Mouse (Mus musculus) kidney, adult 8-10 months (tissue): ENCODE data around the gene Camta2.

Experiments used
- DNase-seq, 2 experiments: peaks; one replicate each; pipeline ENCODE4 v3.0.0; 2022

Gene Camta2

GRCm38 (mm10) chr11:70689578-70689977, 1.7 kb upstream of the Camta2 start:
- DNase-seq = peak; percentile 64 to 68

GRCm38 (mm10) chr11:70688372-70688771, 467 bp upstream of the Camta2 start:
- no peak for DNase-seq

GRCm38 (mm10) chr11:70686901-70687566, 871 bp downstream of the Camta2 start:
- no peak for DNase-seq

DNA sequence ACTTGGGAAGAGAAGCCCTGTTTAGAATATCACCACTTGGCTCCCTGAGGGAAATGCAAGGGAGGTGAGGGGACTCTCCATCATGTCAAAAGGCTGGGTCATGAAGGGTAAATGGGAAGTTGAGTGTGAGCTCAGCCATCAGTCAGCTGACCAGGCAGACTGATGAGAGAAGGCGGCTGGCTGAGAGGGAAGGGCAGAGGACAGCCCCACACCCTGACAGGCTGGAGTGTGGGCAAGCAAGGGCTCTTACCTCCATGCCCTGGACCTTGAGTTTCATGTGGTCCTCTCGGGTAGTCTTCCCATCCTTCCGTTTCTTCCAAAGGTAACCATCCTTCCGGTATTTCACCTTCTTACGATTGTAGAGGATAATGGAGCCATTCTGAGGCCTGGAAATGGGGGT, 4.3 kb downstream of the Camta2 start:
- no peak for DNase-seq

GRCm38 (mm10) chr11:70681897-70682581, 5.9 kb downstream of the Camta2 start:
- DNase-seq = no peak

DNA sequence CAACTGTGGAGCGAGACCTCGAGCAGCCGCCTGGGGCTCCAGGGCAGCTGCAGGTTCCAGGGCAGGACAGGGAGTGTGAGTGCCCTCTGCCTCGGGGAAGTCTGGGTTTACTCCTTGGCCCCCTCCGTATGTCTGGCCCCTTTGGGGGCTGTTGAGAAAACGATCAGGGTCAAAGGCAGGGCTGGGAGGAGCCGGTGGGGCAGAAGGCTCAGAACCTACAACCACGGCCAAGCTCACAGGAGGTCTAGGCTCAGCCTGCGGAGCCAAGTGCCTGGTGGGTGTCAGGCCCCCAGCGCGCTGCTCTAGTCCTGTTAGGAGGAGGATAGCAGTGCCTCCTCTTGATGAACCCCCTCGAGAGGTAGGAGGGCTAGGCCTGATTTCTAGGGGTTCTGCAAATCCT, 6.7 kb downstream of the Camta2 start:
- no peak for DNase-seq

GRCm38 (mm10) chr11:70679894-70680293, 8.0 kb downstream of the Camta2 start:
- no peak for DNase-seq

DNA sequence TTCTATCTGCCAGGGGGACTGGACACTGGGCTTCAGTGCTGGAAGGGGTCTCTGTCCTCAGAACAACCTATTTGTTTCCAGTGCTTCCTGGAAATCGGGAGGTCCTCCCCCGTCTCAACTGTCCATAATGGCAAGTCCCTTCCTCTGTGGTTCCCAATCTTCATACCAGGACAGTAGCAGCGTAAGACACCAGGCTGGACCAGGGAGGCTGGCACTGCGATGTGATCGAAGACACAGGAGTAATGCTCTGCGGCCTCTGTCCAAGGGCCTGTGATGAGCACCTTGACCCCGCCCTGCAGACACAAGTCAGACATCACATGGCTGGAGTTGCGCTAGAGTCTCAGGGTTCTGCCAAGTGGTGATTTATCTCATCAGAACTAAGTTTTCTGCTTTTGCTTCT, 8.5 kb downstream of the Camta2 start:
- no peak for DNase-seq

DNA sequence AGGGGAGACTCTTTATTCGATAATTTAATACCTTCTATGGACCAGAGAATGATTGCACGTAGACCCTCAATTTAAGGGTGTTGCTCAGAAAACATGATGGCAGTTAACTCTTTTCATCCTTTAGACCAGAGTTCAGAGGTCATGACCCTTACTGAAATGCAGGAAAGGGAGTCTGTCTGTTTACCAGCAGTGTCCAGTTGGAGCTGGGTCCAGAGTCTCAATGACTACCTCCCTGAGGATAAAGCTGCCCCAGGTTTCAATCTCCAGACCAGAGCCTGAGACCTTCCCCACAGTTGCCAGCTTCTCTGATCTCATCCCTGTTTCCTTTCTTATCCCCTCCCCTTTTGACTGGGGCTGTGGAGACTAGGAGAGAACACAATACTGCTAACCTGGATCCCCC, 9.3 kb downstream of the Camta2 start:
- no peak for DNase-seq

GRCm38 (mm10) chr11:70678092-70678491, 9.8 kb downstream of the Camta2 start:
- DNase-seq = no peak

- no peak for DNase-seq
Measured at GRCm38 (mm10) chr11:70674501-70674900, 13.4 kb downstream of the Camta2 start.

DNA sequence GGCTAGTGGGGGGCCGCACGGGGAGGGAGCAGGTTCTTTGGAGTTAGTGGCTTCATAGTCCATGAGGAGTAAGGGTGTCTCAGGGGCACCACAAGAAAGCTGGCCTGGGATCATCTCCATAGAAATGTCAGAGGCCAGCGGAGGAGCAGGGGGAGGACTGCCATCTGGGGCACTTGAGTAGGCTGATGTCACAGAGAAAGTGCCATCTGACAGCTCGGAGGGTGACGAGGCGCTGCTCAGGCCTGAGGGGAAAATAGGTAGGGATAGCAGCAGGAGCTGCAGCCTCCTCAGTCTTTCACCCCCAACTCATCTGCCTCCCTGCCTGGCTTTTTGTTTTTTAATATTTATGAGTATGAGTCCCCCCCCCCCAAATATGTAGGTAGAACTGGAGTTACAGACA, 13.9 kb downstream of the Camta2 start:
- no peak for DNase-seq

- no peak for DNase-seq
Measured at GRCm38 (mm10) chr11:70671333-70672047, 16.4 kb downstream of the Camta2 start.

DNA sequence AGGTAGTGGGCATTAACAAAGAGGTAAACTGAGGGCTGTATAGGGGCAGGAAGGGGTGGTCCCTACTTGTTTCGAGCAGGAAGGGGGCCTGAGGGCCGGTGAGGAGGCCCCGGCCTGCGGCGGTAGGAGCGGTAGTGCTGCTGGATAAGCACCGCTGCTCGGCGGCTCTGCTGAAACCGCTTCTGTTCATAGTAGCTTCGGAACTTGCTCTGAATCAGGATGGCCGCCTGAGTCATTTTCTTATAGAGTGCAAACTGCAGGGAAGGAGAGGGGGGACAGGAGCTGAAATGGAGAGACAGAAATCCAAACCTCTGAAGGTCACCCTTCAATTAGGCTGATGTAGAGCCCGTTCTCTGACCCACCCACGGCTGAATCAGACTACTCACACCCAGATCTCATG, 17.4 kb downstream of the Camta2 start:
- DNase-seq = no peak

DNA sequence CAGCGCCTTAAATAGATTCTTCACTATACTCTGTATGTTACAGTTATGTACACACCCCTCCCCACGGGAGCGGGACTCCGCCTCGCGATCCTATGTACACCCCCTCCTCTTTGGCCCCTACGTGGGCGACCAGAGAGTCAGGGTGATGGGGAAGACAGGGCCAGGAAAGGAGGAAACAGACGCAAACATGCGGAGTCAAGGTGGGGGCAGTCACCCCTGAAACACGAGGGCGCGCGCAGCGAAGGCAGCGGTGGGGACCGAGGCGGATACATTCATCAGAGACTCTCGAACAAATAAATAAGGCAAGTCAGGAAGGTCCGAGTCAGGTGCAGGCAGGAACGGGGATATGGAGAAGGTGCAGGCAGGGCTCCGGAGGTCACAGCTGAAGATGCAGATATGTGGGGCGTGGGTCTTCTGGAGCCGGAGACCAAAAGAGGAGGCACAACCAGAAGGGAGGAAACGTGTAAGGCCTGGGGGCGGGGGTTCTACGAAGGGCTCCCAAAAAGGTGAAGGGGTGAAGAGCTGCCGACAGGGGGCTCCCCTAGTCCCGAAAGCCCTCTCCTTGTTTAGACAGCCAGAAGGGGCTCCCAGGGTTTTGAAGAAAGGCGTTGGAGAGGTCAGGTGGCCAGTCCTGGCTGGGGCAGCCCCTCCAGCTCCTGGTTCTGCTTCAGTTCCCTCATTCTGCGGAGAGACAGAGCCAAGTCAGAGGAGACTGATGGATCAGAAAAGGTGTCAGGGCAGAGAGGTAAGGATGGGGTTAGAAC, 18.1 kb downstream of the Camta2 start:
- peak; percentile 65 to 77 for DNase-seq

GRCm38 (mm10) chr11:70668771-70669505, 19.0 kb downstream of the Camta2 start, which contains the start of gene Spag7:
TSS of gene Spag7 (minus strand) at chr11:70669416.
- peak; percentile 99 to 100 for DNase-seq

DNA sequence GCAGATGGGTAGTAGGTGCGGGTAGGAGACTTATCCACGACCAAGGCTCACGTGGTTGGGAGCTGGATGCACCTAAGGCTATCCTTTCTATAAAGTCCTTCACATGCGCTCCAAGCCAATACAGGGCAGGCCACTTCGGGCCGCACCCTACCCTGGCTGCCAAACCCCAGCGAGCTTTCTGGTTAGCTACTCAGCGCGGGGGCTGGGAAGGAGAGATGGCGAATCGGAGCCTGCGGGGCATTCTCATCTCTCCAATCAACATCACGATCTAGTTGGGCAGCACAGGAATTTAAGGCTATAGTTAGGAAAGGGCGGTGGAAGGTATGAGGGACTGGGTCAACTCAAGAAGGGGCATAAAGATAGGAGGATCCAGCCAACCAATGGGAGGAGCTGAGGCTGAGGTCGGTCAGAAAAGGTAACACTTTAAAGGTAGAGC, 19.6 kb downstream of the Camta2 start:
- DNase-seq = no peak

DNA sequence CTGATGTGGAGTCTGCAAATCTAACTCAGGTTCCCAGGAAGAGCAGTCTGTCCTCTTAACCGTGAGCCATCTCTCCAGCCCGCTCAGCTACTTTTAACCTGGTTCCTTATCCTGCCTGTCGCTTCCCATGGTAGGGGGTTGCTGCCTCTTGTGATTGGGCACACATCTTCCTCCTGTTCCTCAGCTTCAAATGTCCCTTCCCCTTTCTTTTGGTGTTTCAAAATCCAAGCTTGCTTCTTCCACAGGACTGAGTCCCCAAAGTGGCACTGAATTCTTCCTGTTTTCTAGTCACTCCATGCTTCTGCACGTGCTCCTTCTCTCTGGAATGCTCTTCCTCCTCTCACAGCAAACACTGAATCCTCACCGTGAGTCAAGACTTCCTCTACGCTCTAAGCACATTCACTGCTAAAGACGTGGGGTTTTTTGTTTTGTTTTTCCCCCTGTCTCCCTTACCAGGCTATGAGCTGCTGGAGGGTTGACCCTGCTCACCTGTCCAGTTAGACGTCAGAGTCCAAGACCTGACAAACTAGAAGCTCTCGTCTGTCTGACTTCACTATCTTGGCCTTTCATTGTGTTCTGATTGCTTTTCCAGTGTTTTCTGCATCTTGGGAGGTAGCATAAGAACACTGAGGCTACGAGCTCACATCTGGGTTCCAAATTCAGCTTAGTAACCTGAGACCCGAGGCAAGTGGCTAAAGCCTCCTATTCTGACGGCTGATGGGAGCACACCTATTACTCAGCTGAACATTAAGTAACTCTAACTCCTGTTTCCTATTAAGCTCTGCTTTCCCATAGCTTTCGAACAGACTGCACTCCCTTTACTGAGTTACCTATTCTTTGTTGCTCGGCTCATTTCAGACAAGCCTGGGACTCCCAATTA, 20.4 kb downstream of the Camta2 start:
- DNase-seq = no peak

GRCm38 (mm10) chr11:70666687-70667086, 21.2 kb downstream of the Camta2 start:
- no peak for DNase-seq

GRCm38 (mm10) chr11:70664741-70665140, 23.2 kb downstream of the Camta2 start:
- DNase-seq = no peak

DNA sequence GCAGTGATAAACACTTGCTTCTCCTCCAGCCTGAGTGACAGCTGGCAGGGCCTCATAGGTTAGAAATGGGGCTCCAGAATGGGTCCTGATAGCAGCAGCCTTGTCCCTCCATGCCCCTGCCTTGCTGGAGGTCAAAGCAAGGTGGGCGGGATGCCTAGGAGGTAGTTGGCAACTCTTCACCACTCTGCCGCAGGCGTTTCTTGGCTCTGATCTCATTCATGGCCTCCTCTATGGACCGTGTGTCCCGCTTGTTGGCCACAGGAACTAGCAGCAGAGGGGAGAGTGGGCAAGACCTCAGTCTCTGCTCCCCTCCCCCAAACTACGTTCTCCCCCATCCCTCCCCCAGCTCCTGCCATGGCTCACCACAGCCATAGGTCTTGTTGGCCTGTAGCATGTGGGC, 23.9 kb downstream of the Camta2 start:
- no peak for DNase-seq
